Comparison of ENCODE assay signal across 27 mouse cellular contexts in genomic region chr2:49367546-49367917, GRCm38 (mm10).
DNase-seq lines count a peak whose midpoint lies in the region; ATAC-seq and TF ChIP-seq lines count a peak whose summit lies in the region.
"Had no signal": no experiment of that assay in that cellular context is flagged by ENCODE, and none has a peak within 500 bp of the region (broad histone marks: within the 10 kb centered on the region; RNA-seq: fewer than 3 reads in every experiment).

No protein-coding gene starts in this region.

- no peak for TF ChIP-seq POLR2A in small intestine, adult 2 months (IDR thresholded peaks at IDR 0.05; ENCODE audit: low read depth, low read length)

- no peaks in the 10 kb centered on the region for H3K27me3 ChIP-seq in heart, embryonic 14.5 days (ENCODE audit: control insufficient read depth, insufficient read depth, low read length)
- H3K27me3 ChIP-seq in heart, embryonic 10.5 days (ENCODE audit: insufficient read depth, poor library complexity, severe bottlenecking), result no peaks in the 10 kb centered on the region
- no peaks in the 10 kb centered on the region for H3K27me3 ChIP-seq in intestine, embryonic 15.5 days (replicated peaks)
- H3K27me3 ChIP-seq in intestine, embryonic 16.5 days (replicated peaks; ENCODE audit: control insufficient read depth, insufficient read depth, low read length), result no peaks in the 10 kb centered on the region
- H3K27me3 ChIP-seq in small intestine, adult 2 months (ENCODE audit: control insufficient read depth, insufficient read depth, low read length), result no peaks in the 10 kb centered on the region
- H3K27me3 ChIP-seq: forebrain, embryonic 13.5 days; hindbrain, embryonic 13.5 days; limb, embryonic 12.5 days; liver, embryonic 15.5 days; midbrain, embryonic 15.5 days; neural tube, embryonic 15.5 days had no signal

- ATAC-seq in heart, embryonic 14.5 days (ENCODE audit: insufficient number of reproducible peaks, insufficient read depth, low FRiP score, low read depth), result no peak; the same call in 1 of the 2 replicates
- ATAC-seq in intestine, embryonic 15.5 days, result peak; percentile 11; the same call in 1 of the 2 replicates
- ATAC-seq in intestine, embryonic 16.5 days, result no peak
- ATAC-seq: forebrain, embryonic 13.5 days; midbrain, embryonic 15.5 days had no signal

- TF ChIP-seq CTCF in small intestine, adult 2 months (IDR thresholded peaks at IDR 0.05; ENCODE audit: extremely low read depth, insufficient read length, insufficient replicate concordance, low read depth, low read length), result no peak

- H3K4me1 ChIP-seq in heart, embryonic 14.5 days (ENCODE audit: control insufficient read depth in 2 of 2, insufficient read depth in 2 of 2, low read length in 2 of 2), result peaks cover 11 to 20% of the 10 kb centered on the region in 2 experiments
- H3K4me1 ChIP-seq in heart, embryonic 10.5 days, result peaks cover 27% of the 10 kb centered on the region
- no peaks in the 10 kb centered on the region for H3K4me1 ChIP-seq in intestine, embryonic 15.5 days (replicated peaks)
- no peaks in the 10 kb centered on the region for H3K4me1 ChIP-seq in intestine, embryonic 16.5 days (ENCODE audit: control insufficient read depth, insufficient read depth, low read length)
- peaks cover 9% of the 10 kb centered on the region for H3K4me1 ChIP-seq in small intestine, adult 2 months (ENCODE audit: control insufficient read depth, insufficient read depth, insufficient read length, low read length)
- H3K4me1 ChIP-seq: forebrain, embryonic 13.5 days; hindbrain, embryonic 13.5 days; liver, embryonic 15.5 days; midbrain, embryonic 10.5 days; midbrain, embryonic 15.5 days; neural tube, embryonic 15.5 days had no signal

- 22% methylated on average over 17 of the region's 17 CpGs for WGBS in heart, embryonic 14.5 days
- WGBS in heart, embryonic 10.5 days, result 43% methylated on average over 17 of the region's 17 CpGs
- 78% methylated on average over 17 of the region's 17 CpGs for WGBS in intestine, embryonic 15.5 days
- 73% methylated on average over 17 of the region's 17 CpGs for WGBS in intestine, embryonic 16.5 days
- WGBS in small intestine, adult 2 months, result 50% methylated on average over 17 of the region's 17 CpGs

- H3K9ac ChIP-seq in heart, embryonic 14.5 days (ENCODE audit: low read length), result no peak overlapping the region
- H3K9ac ChIP-seq in intestine, embryonic 15.5 days, result no peak overlapping the region
- no peak overlapping the region for H3K9ac ChIP-seq in intestine, embryonic 16.5 days (ENCODE audit: low read depth, low read length)
- H3K9ac ChIP-seq: forebrain, embryonic 13.5 days; hindbrain, embryonic 13.5 days; limb, embryonic 12.5 days; liver, embryonic 15.5 days; lung, embryonic 14.5 days; midbrain, embryonic 15.5 days; neural tube, embryonic 15.5 days had no signal

- no peak overlapping the region for H3K27ac ChIP-seq in heart, embryonic 14.5 days (replicated peaks in 1 of 2; ENCODE audit: control insufficient read depth in 1 of 2, insufficient read depth in 1 of 2, low read depth in 2 of 2, low read length in 2 of 2)
- no peak overlapping the region for H3K27ac ChIP-seq in heart, embryonic 10.5 days
- no peak overlapping the region for H3K27ac ChIP-seq in intestine, embryonic 15.5 days
- H3K27ac ChIP-seq in intestine, embryonic 16.5 days (ENCODE audit: low read length), result no peak overlapping the region
- H3K27ac ChIP-seq in small intestine, adult 2 months (ENCODE audit: insufficient read depth, low read depth, low read length), result peak overlapping the region; percentile 97
- H3K27ac ChIP-seq: forebrain, embryonic 13.5 days; hindbrain, embryonic 13.5 days; layer of hippocampus, adult 2 months; left cerebral cortex, adult 2 months; limb, embryonic 12.5 days; liver, embryonic 15.5 days; midbrain, embryonic 10.5 days; midbrain, embryonic 15.5 days; neural tube, embryonic 15.5 days had no signal

- peak; percentile 11 for DNase-seq in adrenal gland, adult 8-10 months
- no peak for DNase-seq in adrenal gland, adult 18-20 months (ENCODE audit: low spot score in 2 of 2)
- DNase-seq in heart, embryonic 10.5 days (ENCODE audit: low spot score), result no peak
- no peak for DNase-seq in urinary bladder, postnatal 36 days (ENCODE audit: low spot score in 2 of 2)
- DNase-seq: cerebellum, adult 9-10 months; cerebellum, postnatal 36 days; gastrocnemius, postnatal 14 days; kidney, adult 18-20 months; lung, embryonic 14.5 days; lung, postnatal 14 days; retina, postnatal 1 day; right cerebral cortex, postnatal 25 days; spleen, adult 18-20 months; thymus, postnatal 25 days had no signal

- H3K9me3 ChIP-seq in heart, embryonic 14.5 days (ENCODE audit: control insufficient read depth, low read length), result no peaks in the 10 kb centered on the region
- H3K9me3 ChIP-seq in heart, embryonic 10.5 days, result no peaks in the 10 kb centered on the region
- no peaks in the 10 kb centered on the region for H3K9me3 ChIP-seq in intestine, embryonic 15.5 days
- H3K9me3 ChIP-seq in intestine, embryonic 16.5 days (ENCODE audit: control insufficient read depth, low read length), result no peaks in the 10 kb centered on the region
- H3K9me3 ChIP-seq: forebrain, embryonic 13.5 days; hindbrain, embryonic 13.5 days; limb, embryonic 12.5 days; liver, embryonic 15.5 days; midbrain, embryonic 10.5 days; midbrain, embryonic 15.5 days; neural tube, embryonic 15.5 days had no signal

- H3K36me3 ChIP-seq in heart, embryonic 14.5 days (ENCODE audit: control insufficient read depth, insufficient read depth, low read length), result no peaks in the 10 kb centered on the region
- no peaks in the 10 kb centered on the region for H3K36me3 ChIP-seq in heart, embryonic 10.5 days
- H3K36me3 ChIP-seq in intestine, embryonic 15.5 days, result no peaks in the 10 kb centered on the region
- no peaks in the 10 kb centered on the region for H3K36me3 ChIP-seq in intestine, embryonic 16.5 days (ENCODE audit: control insufficient read depth, insufficient read depth, low read length)
- no peaks in the 10 kb centered on the region for H3K36me3 ChIP-seq in small intestine, adult 2 months (ENCODE audit: control insufficient read depth, insufficient read depth, low read length)
- H3K36me3 ChIP-seq: hindbrain, embryonic 13.5 days; limb, embryonic 12.5 days; liver, embryonic 15.5 days; midbrain, embryonic 10.5 days; midbrain, embryonic 15.5 days; neural tube, embryonic 15.5 days had no signal

- peak overlapping the region; percentile 50 for H3K4me2 ChIP-seq in heart, embryonic 14.5 days (ENCODE audit: low read length)
- H3K4me2 ChIP-seq in intestine, embryonic 15.5 days (replicated peaks), result no peak overlapping the region
- H3K4me2 ChIP-seq in intestine, embryonic 16.5 days (ENCODE audit: low read depth, low read length), result no peak overlapping the region
- H3K4me2 ChIP-seq: forebrain, embryonic 13.5 days; hindbrain, embryonic 13.5 days; limb, embryonic 12.5 days; liver, embryonic 15.5 days; lung, embryonic 14.5 days; midbrain, embryonic 15.5 days; neural tube, embryonic 15.5 days had no signal

- H3K4me3 ChIP-seq in heart, embryonic 14.5 days (ENCODE audit: control insufficient read depth in 1 of 2, insufficient read depth in 1 of 2, low read depth in 1 of 2, low read length in 2 of 2), result no peak overlapping the region
- H3K4me3 ChIP-seq in heart, embryonic 10.5 days, result no peak overlapping the region
- no peak overlapping the region for H3K4me3 ChIP-seq in intestine, embryonic 15.5 days (replicated peaks)
- no peak overlapping the region for H3K4me3 ChIP-seq in intestine, embryonic 16.5 days (ENCODE audit: low read length)
- H3K4me3 ChIP-seq in small intestine, adult 2 months (ENCODE audit: low read depth, low read length), result peak overlapping the region; percentile 37; the same call in 1 of the 2 replicates
- H3K4me3 ChIP-seq: forebrain, embryonic 13.5 days; hindbrain, embryonic 13.5 days; layer of hippocampus, adult 2 months; left cerebral cortex, adult 2 months; limb, embryonic 12.5 days; liver, embryonic 15.5 days; midbrain, embryonic 10.5 days; midbrain, embryonic 15.5 days; neural tube, embryonic 15.5 days had no signal
